Mouse (Mus musculus): ENCODE measurements around the gene Slc35f6. TPM values are rescaled to one million over a fixed set of nuclear protein-coding genes. Genes with fewer than 3 reads are reported as not detected.

The Slc35f6 gene
- polyA plus RNA-seq, 1 experiment from 2014 or later = 32.5 TPM

GRCm38 (mm10) chr5:30624908-30625307 is 22.8 kb upstream of the Slc35f6 start:
- no peak overlapping the region for H3K4me3 ChIP-seq (replicated peaks; ENCODE audit: low read length)
- 50% methylated on average over 4 of the region's 4 CpGs for WGBS
- no peak overlapping the region for H3K9ac ChIP-seq (replicated peaks; ENCODE audit: low read depth, low read length)
- ATAC-seq = no peak
- no peak overlapping the region for H3K27ac ChIP-seq (ENCODE audit: low read length)
- H3K27me3 ChIP-seq (replicated peaks; ENCODE audit: control insufficient read depth, insufficient read depth, low read length) = peaks cover 19% of the 10 kb centered on the region
- H3K4me1 ChIP-seq (replicated peaks; ENCODE audit: control insufficient read depth, insufficient read depth, low read length) = peaks cover 14% of the 10 kb centered on the region
- H3K36me3 ChIP-seq (ENCODE audit: control insufficient read depth, insufficient read depth) = no peaks in the 10 kb centered on the region
- H3K9me3 ChIP-seq (ENCODE audit: control insufficient read depth, low read length) = no peaks in the 10 kb centered on the region
- H3K4me2 ChIP-seq (ENCODE audit: low read length) = no peak overlapping the region

GRCm38 (mm10) chr5:30625379-30625778 is 22.4 kb upstream of the Slc35f6 start:
- Histone ChIP-seq H3K36me3 (ENCODE audit: control insufficient read depth, insufficient read depth) (no peaks in the 10 kb centered on the region), H3K4me3 (replicated peaks; ENCODE audit: low read length) (no peak overlapping the region), H3K4me2 (ENCODE audit: low read length) (no peak overlapping the region), H3K4me1 (replicated peaks; ENCODE audit: control insufficient read depth, insufficient read depth, low read length) (peaks cover 14% of the 10 kb centered on the region), H3K27ac (ENCODE audit: low read length) (no peak overlapping the region), H3K9ac (replicated peaks; ENCODE audit: low read depth, low read length) (no peak overlapping the region), H3K27me3 (replicated peaks; ENCODE audit: control insufficient read depth, insufficient read depth, low read length) (peaks cover 19% of the 10 kb centered on the region), H3K9me3 (ENCODE audit: control insufficient read depth, low read length) (no peaks in the 10 kb centered on the region)
- 66% methylated on average over 3 of the region's 3 CpGs for WGBS
- no peak for ATAC-seq

- H3K27me3 ChIP-seq (replicated peaks; ENCODE audit: control insufficient read depth, insufficient read depth, low read length) = peaks cover 10% of the 10 kb centered on the region
- H3K27ac ChIP-seq (ENCODE audit: low read length) = no peak overlapping the region
- no peaks in the 10 kb centered on the region for H3K9me3 ChIP-seq (ENCODE audit: control insufficient read depth, low read length)
- no peak for ATAC-seq
- H3K36me3 ChIP-seq (ENCODE audit: control insufficient read depth, insufficient read depth) = no peaks in the 10 kb centered on the region
- H3K4me2 ChIP-seq (ENCODE audit: low read length) = no peak overlapping the region
- peaks cover 14% of the 10 kb centered on the region for H3K4me1 ChIP-seq (replicated peaks; ENCODE audit: control insufficient read depth, insufficient read depth, low read length)
- H3K4me3 ChIP-seq (replicated peaks; ENCODE audit: low read length) = no peak overlapping the region
- H3K9ac ChIP-seq (replicated peaks; ENCODE audit: low read depth, low read length) = no peak overlapping the region
- 82% methylated on average over 8 of the region's 8 CpGs for WGBS
Measured at GRCm38 (mm10) chr5:30626331-30627105, 21.2 kb upstream of the Slc35f6 start.

GRCm38 (mm10) chr5:30628511-30628910 is 19.2 kb upstream of the Slc35f6 start:
- no peaks in the 10 kb centered on the region for H3K4me1 ChIP-seq (replicated peaks; ENCODE audit: control insufficient read depth, insufficient read depth, low read length)
- H3K27ac ChIP-seq (ENCODE audit: low read length) = no peak overlapping the region
- 87% methylated on average over 3 of the region's 3 CpGs for WGBS
- no peak overlapping the region for H3K4me3 ChIP-seq (replicated peaks; ENCODE audit: low read length)
- no peak overlapping the region for H3K9ac ChIP-seq (replicated peaks; ENCODE audit: low read depth, low read length)
- H3K9me3 ChIP-seq (ENCODE audit: control insufficient read depth, low read length) = no peaks in the 10 kb centered on the region
- H3K36me3 ChIP-seq (ENCODE audit: control insufficient read depth, insufficient read depth) = no peaks in the 10 kb centered on the region
- ATAC-seq = no peak
- no peak overlapping the region for H3K4me2 ChIP-seq (ENCODE audit: low read length)
- H3K27me3 ChIP-seq (replicated peaks; ENCODE audit: control insufficient read depth, insufficient read depth, low read length) = peaks cover 4% of the 10 kb centered on the region; the same call in 1 of the 2 replicates

GRCm38 (mm10) chr5:30630401-30630800 is 17.3 kb upstream of the Slc35f6 start:
- Histone ChIP-seq H3K4me1 (replicated peaks; ENCODE audit: control insufficient read depth, insufficient read depth, low read length) (no peaks in the 10 kb centered on the region), H3K4me3 (replicated peaks; ENCODE audit: low read length) (no peak overlapping the region), H3K9me3 (ENCODE audit: control insufficient read depth, low read length) (no peaks in the 10 kb centered on the region), H3K4me2 (ENCODE audit: low read length) (no peak overlapping the region), H3K36me3 (ENCODE audit: control insufficient read depth, insufficient read depth) (no peaks in the 10 kb centered on the region), H3K9ac (replicated peaks; ENCODE audit: low read depth, low read length) (no peak overlapping the region), H3K27ac (ENCODE audit: low read length) (no peak overlapping the region), H3K27me3 (replicated peaks; ENCODE audit: control insufficient read depth, insufficient read depth, low read length) (no peaks in the 10 kb centered on the region)
- ATAC-seq = no peak
- WGBS = 81% methylated on average over 6 of the region's 6 CpGs

- Histone ChIP-seq H3K4me2 (ENCODE audit: low read length) (no peak overlapping the region), H3K4me1 (replicated peaks; ENCODE audit: control insufficient read depth, insufficient read depth, low read length) (no peaks in the 10 kb centered on the region), H3K36me3 (ENCODE audit: control insufficient read depth, insufficient read depth) (no peaks in the 10 kb centered on the region), H3K9me3 (ENCODE audit: control insufficient read depth, low read length) (no peaks in the 10 kb centered on the region), H3K4me3 (replicated peaks; ENCODE audit: low read length) (no peak overlapping the region), H3K9ac (replicated peaks; ENCODE audit: low read depth, low read length) (no peak overlapping the region), H3K27ac (ENCODE audit: low read length) (no peak overlapping the region), H3K27me3 (replicated peaks; ENCODE audit: control insufficient read depth, insufficient read depth, low read length) (no peaks in the 10 kb centered on the region)
- 65% methylated on average over 1 of the region's 1 CpGs for WGBS
- ATAC-seq = no peak
Measured at GRCm38 (mm10) chr5:30632134-30632533, 15.6 kb upstream of the Slc35f6 start.

GRCm38 (mm10) chr5:30636994-30637393 is 10.7 kb upstream of the Slc35f6 start:
- Histone ChIP-seq H3K9me3 (ENCODE audit: control insufficient read depth, low read length) (no peaks in the 10 kb centered on the region), H3K27ac (ENCODE audit: low read length) (no peak overlapping the region), H3K27me3 (replicated peaks; ENCODE audit: control insufficient read depth, insufficient read depth, low read length) (no peaks in the 10 kb centered on the region), H3K4me1 (replicated peaks; ENCODE audit: control insufficient read depth, insufficient read depth, low read length) (no peaks in the 10 kb centered on the region), H3K4me2 (ENCODE audit: low read length) (no peak overlapping the region), H3K9ac (replicated peaks; ENCODE audit: low read depth, low read length) (no peak overlapping the region), H3K36me3 (ENCODE audit: control insufficient read depth, insufficient read depth) (no peaks in the 10 kb centered on the region), H3K4me3 (replicated peaks; ENCODE audit: low read length) (no peak overlapping the region)
- 44% methylated on average over 7 of the region's 7 CpGs for WGBS
- ATAC-seq = no peak

GRCm38 (mm10) chr5:30638041-30638440 is 9.7 kb upstream of the Slc35f6 start:
- WGBS = 9% methylated on average over 6 of the region's 6 CpGs
- Histone ChIP-seq H3K36me3 (ENCODE audit: control insufficient read depth, insufficient read depth) (no peaks in the 10 kb centered on the region), H3K9ac (replicated peaks; ENCODE audit: low read depth, low read length) (no peak overlapping the region), H3K27ac (ENCODE audit: low read length) (no peak overlapping the region), H3K4me2 (ENCODE audit: low read length) (no peak overlapping the region), H3K4me1 (replicated peaks; ENCODE audit: control insufficient read depth, insufficient read depth, low read length) (no peaks in the 10 kb centered on the region), H3K4me3 (replicated peaks; ENCODE audit: low read length) (no peak overlapping the region), H3K9me3 (ENCODE audit: control insufficient read depth, low read length) (no peaks in the 10 kb centered on the region), H3K27me3 (replicated peaks; ENCODE audit: control insufficient read depth, insufficient read depth, low read length) (no peaks in the 10 kb centered on the region)
- ATAC-seq = 0 out of 2 replicates have a peak, but pooled peaks have one; percentile 55

- no peak for ATAC-seq
- Histone ChIP-seq H3K4me3 (replicated peaks; ENCODE audit: low read length) (no peak overlapping the region), H3K27me3 (replicated peaks; ENCODE audit: control insufficient read depth, insufficient read depth, low read length) (no peaks in the 10 kb centered on the region), H3K9me3 (ENCODE audit: control insufficient read depth, low read length) (no peaks in the 10 kb centered on the region), H3K4me1 (replicated peaks; ENCODE audit: control insufficient read depth, insufficient read depth, low read length) (peaks cover 9% of the 10 kb centered on the region), H3K4me2 (ENCODE audit: low read length) (no peak overlapping the region), H3K9ac (replicated peaks; ENCODE audit: low read depth, low read length) (no peak overlapping the region), H3K27ac (ENCODE audit: low read length) (no peak overlapping the region), H3K36me3 (ENCODE audit: control insufficient read depth, insufficient read depth) (no peaks in the 10 kb centered on the region)
- WGBS = 64% methylated on average over 5 of the region's 5 CpGs
Measured at GRCm38 (mm10) chr5:30643477-30644179, 4.1 kb upstream of the Slc35f6 start.
